Mouse (Mus musculus) gastrocnemius, postnatal 14 days (tissue): ENCODE measurements around the gene Ager. TPM values are rescaled to one million over a fixed set of nuclear protein-coding genes. Genes with fewer than 3 reads are reported as not detected.

Experiments
- DNase-seq: peaks from one replicate; pipeline ENCODE4 v3.0.0; 2021; ENCODE audit warnings: mixed read lengths
- intact Hi-C: fragments of 180-260 bp; cut with DNase I; formaldehyde crosslinking; loops from one replicate; pipeline ENCODE4 v1.15.1; 2025; ENCODE audit warnings: low total_unique reads
- total RNA-seq, 2 experiments: library from RNA; stranded (reverse); gene quantifications; 2 replicates each; pipeline ENCODE4 v1.2.3; 2021

The Ager gene
- total RNA-seq, 2 experiments from 2014 or later, result 0.44 to 0.55 TPM

DNA sequence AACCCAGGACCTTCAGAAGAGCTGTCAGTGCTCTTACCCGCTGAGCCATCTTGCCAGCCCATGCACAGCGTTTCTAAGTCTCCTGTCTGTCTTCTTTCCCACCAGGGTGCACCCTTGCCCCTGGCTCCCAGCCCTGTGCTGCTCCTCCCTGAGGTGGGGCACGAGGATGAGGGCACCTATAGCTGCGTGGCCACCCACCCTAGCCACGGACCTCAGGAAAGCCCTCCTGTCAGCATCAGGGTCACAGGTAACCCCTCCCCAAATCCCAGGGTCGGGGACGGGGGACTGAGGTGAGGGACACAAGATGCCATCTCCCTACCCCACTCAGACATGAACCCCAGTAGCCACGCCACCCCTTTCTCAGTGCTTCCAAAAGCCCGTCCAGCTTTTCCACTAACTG lies 2.2 kb downstream of the Ager start:
- DNase-seq, result no peak
- intact Hi-C loops, result no loop called here

GRCm38 (mm10) chr17:34601796-34602195 lies 4.1 kb downstream of the Ager start:
- DNase-seq, result no peak
- intact Hi-C loops, result no loop called here

- DNase-seq, result peak; percentile 97
- intact Hi-C loops, result no loop called here
These were observed 5.9 kb downstream of the Ager start, which contains the start of gene Rnf5 for GRCm38 (mm10) chr17:34603375-34604060. Gene Rnf5, minus strand, starts transcription at chr17:34603690.

GRCm38 (mm10) chr17:34604061-34604508 lies 6.4 kb downstream of the Ager start, which contains the start of gene Agpat1:
Gene Agpat1, plus strand, starts transcription at chr17:34604262.
- intact Hi-C loops, result no loop called here

DNA sequence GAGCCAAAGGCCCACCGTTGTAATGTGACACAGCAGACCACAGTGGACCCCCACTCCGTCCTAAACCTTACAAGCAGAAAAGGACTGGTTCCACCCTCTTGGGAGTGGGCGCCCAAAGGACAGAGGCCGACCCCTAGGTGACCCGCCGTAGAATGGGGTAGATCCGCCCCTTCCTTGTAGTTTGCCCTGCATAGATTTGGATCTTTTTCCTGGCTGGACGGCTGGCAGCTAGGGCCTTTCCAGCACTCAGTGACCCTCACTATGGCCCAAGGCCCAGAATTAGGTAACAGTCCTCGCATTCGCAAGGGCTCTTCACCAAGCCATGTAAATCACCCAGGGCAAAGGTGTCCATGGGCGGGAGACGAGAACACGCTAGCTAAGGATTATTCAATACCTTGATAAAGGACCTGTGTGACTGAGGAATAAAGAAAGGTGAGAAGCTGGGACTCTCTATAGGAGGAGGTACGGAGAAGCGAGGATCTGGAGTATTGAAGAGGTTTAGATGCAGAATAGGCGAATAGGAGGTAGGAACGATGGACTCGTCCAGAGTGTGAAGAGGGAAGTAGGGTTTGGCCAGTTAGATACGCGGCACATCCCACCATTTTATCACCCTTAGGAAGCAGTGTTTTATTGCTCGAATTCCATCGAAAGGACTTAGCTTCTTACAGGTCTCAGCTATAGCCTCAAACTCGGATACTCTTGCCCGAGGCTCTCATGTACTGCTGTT lies 7.0 kb downstream of the Ager start:
- peak; percentile 42 for DNase-seq
- intact Hi-C loops, result no loop called here

More at GRCm38 (mm10) chr17:34604061-34604508, 6.4 kb downstream of the Ager start, which contains the start of gene Agpat1:
- DNase-seq, result peak; percentile 99

GRCm38 (mm10) chr17:34605609-34606008 lies 7.9 kb downstream of the Ager start:
- intact Hi-C loops, result no loop called here
- DNase-seq, result peak; percentile 98

DNA sequence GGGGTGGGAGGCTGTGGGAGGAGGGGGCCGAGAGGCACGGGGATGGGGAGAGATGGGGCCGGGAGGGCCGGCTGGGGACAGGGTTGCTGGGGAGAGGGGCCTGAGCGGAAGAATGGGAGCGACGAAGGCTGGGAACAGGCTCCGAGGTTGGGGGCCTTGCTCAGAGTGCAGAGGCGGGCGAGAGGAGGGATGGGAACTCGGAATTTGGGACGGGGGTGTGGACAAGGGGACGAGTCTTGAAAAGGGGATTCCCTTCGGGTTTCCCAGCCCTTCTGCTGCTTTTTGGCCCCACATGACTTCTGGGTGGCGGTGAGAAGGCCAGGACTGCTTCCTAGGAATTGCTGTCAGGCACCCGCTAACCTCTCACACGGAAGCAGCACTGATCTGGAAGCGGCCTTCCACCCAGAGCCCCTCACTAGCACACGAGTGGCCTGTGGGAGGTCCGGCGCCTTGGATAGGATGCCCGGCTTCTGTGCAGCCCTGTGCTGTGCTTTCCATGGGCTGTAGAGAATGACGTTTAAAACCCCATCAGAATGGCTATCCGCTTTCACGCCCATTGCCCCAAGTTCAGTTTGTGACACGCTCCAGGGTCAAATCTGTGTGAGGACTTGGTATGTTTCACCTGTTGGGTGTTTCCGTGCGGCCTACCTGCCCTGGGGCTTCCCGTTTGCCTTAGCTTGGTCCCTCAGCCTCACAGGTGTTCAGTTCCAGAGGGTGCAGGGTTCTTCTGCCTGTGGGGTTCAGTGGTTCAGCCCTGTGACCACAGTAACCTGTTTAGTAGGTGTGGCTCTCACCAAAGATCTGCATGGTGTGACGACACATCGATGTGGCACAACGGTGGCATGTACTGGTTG lies 8.8 kb downstream of the Ager start:
- peak; percentile 40 for DNase-seq
- intact Hi-C loops, result no loop called here

DNA sequence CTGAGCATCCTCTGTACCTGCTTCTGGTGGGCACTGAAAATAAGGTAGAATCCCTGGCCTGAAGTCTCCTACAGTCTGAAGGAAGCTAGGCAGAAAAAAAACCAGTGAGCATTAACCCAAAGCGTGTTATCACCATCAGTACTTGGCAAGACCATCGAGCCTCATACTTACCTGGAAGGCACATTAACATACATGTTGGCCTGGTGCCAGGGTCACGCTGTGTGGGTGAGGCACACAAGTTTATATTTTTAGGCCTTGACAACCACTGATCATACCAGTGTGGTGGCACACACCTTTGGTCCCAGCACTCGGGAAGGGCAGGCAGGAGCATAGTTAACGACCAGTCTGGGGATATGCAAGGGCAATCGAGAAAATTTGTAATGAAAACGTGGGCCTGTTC lies 10.3 kb downstream of the Ager start:
- intact Hi-C loops, result no loop called here
- no peak for DNase-seq

DNA sequence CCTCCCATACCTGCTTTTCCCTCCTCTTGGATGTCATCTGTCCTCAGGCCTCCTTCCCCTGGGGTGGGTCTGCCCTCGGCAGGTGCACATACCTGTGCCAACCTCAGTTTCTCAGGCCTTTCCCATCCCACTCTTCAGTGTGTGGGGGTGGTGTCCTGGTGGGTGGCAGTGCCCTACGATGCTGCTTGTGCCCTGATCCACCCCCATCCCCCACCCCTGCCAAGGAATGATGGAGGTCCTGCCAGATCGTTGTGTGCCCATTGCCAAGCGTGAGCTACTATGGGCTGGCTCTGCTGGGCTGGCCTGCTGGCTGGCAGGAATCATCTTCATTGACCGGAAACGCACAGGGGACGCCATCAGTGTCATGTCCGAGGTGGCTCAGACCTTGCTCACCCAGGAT lies 13.4 kb downstream of the Ager start:
- intact Hi-C loops, result loop anchor here (10.0 kb wide), 1 partner anchor 166 kb away; no protein-coding TSS in a partner anchor
- no peak for DNase-seq

DNA sequence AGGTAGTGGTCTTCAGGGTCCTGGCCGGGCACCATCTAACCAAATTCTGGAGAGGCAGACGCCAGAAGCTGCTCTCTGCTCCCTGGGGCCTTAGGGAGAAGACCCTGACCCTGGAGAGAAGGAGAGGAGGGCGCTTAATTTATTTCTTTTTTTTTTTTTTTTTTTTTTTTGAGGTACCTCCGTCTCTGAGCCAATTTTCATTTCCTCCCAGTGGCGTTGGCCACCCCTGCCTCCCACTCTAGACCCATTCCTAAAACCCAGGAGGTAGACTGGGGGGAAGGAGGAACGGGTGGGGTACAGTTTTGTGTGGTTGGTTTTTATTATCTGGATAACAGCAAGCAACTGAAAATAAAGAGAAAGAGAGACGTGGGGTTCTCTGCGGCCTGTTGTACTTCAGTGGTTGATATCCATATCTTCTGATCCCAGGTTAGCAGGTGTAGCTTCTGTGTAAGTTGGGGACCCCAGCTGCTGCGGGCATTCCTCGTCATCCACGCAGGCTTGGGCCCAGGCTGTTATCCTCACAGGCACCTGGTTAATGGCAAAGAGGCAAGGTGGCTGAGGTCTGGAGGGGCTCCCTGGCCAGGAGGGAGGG lies 15.5 kb downstream of the Ager start:
- DNase-seq, result no peak
- intact Hi-C loops, result loop anchor here (10.0 kb wide), 1 partner anchor 168 kb away; no protein-coding TSS in a partner anchor

- DNase-seq, result no peak
- intact Hi-C loops, result loop anchor here (10.0 kb wide), 1 partner anchor 169 kb away; no protein-coding TSS in a partner anchor
These were observed 16.2 kb downstream of the Ager start for GRCm38 (mm10) chr17:34613830-34614229.

- no peak for DNase-seq
- intact Hi-C loops, result loop anchor here (5.0 to 10.0 kb wide), 2 partner anchors 44 to 171 kb away; no protein-coding TSS in a partner anchor
These were observed 18.2 kb downstream of the Ager start, which contains the start of gene Egfl8 for GRCm38 (mm10) chr17:34615871-34616270. Gene Egfl8, minus strand, starts transcription at chr17:34615971.

GRCm38 (mm10) chr17:34618999-34619398 lies 21.3 kb downstream of the Ager start:
- intact Hi-C loops, result loop anchor here (5.0 to 10.0 kb wide), 2 partner anchors 47 to 174 kb away; no protein-coding TSS in a partner anchor
- DNase-seq, result no peak

GRCm38 (mm10) chr17:34621006-34621405 lies 23.3 kb downstream of the Ager start:
- intact Hi-C loops, result no loop called here
- no peak for DNase-seq

- intact Hi-C loops, result no loop called here
These were observed 25.5 kb downstream of the Ager start for GRCm38 (mm10) chr17:34623161-34623560.

GRCm38 (mm10) chr17:34624981-34625380 lies 27.3 kb downstream of the Ager start:
- DNase-seq, result no peak
- intact Hi-C loops, result no loop called here

More at GRCm38 (mm10) chr17:34623161-34623560, 25.5 kb downstream of the Ager start:
- DNase-seq, result no peak

- intact Hi-C loops, result no loop called here
- no peak for DNase-seq
These were observed 28.6 kb downstream of the Ager start for GRCm38 (mm10) chr17:34626062-34626772.

DNA sequence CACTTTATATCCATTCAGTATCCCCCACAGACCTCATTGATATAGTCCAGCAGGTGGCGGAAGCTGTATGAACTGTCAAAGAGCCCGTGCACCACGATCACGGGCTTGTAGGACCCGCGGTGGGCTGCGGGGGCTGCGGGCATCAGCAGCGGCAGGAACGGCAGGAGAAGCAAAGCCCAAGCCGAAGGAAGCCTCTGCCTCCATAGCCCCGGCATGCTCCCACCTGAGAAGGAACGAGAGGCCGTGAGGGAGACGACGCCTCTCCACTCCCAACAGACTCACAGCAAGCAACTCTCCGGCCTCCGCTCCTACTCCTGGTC lies 29.1 kb downstream of the Ager start:
- intact Hi-C loops, result no loop called here
- DNase-seq, result no peak
